Mouse (Mus musculus): ENCODE data around the gene Ascl2.

Gene Ascl2

GRCm38 (mm10) chr7:142917659-142918058 lies 51.4 kb downstream of the Ascl2 start:
- no peak for DNase-seq (ENCODE audit: low read depth, low spot score)

All from WW6 (cell line).